9 mouse cellular contexts compared by ENCODE assay signal in genomic region chr11:77508068-77509021, GRCm38 (mm10). TPM values are rescaled to one million over a fixed set of nuclear protein-coding genes. Genes with fewer than 3 reads are reported as not detected.
DNase-seq lines count a peak whose midpoint lies in the region; ATAC-seq lines count a peak whose summit lies in the region.
"Had no signal": no experiment of that assay in that cellular context is flagged by ENCODE, and none has a peak within 500 bp of the region (broad histone marks: within the 10 kb centered on the region; RNA-seq: fewer than 3 reads in every experiment).

No protein-coding gene starts in this region.

- H3K27ac ChIP-seq in forebrain, embryonic 15.5 days (replicated peaks) = no peak overlapping the region

- H3K27me3 ChIP-seq in forebrain, embryonic 15.5 days = no peaks in the 10 kb centered on the region

- intact Hi-C loops in heart, postnatal 25 days (cut with DNase I) = loop anchor here (5.0 kb wide), 1 partner anchor 119 kb away; no protein-coding TSS in a partner anchor

- WGBS in forebrain, embryonic 15.5 days = 21% methylated on average over 49 of the region's 49 CpGs

- H3K9ac ChIP-seq in forebrain, embryonic 15.5 days (replicated peaks) = peak overlapping the region; percentile 47

- peak; percentile 87 for DNase-seq in MN1 (ENCODE audit: low spot score)
- DNase-seq in cerebellum, adult 11-12 months = peak; percentile 76
- DNase-seq in heart, postnatal 25 days (ENCODE audit: low spot score) = peak; percentile 67
- peak; percentile 83 for DNase-seq in layer of hippocampus, adult 9-11 months
- peak; percentile 81 for DNase-seq in lung, postnatal 25 days (ENCODE audit: low spot score)
- DNase-seq in retina, postnatal 1 day = peak; percentile 89
- peak; percentile 86 to 89 for DNase-seq in thymus, postnatal 36 days

- peaks cover 42% of the 10 kb centered on the region for H3K36me3 ChIP-seq in forebrain, embryonic 15.5 days

- peak overlapping the region; percentile 41 for H3K4me3 ChIP-seq in forebrain, embryonic 15.5 days

- peak overlapping the region; percentile 70 for H3K4me2 ChIP-seq in forebrain, embryonic 15.5 days (replicated peaks)

- ATAC-seq in forebrain, embryonic 15.5 days (replicated peaks) = peak; percentile 61

- no peaks in the 10 kb centered on the region for H3K9me3 ChIP-seq in forebrain, embryonic 15.5 days

- peaks cover 15% of the 10 kb centered on the region for H3K4me1 ChIP-seq in forebrain, embryonic 15.5 days

RNA-seq across cellular contexts. Expression of gene Abhd15, which starts 6.6 kb away (rescaled TPM):
- 1.9 and 2.4 TPM in 2 replicates for polyA plus RNA-seq in forebrain, embryonic 15.5 days (2015; fragmentation: Nextera tagmentation; extraction: Ambion mirVana)
- total RNA-seq in heart, postnatal 25 days (2021) = 1 to 10 TPM; 1.9 to 2.0 TPM

RNA-seq across cellular contexts. Expression of gene Trp53i13, which starts 7.4 kb away (rescaled TPM):
- 15.0 and 19.5 TPM in 2 replicates for polyA plus RNA-seq in forebrain, embryonic 15.5 days (2015; fragmentation: Nextera tagmentation; extraction: Ambion mirVana)
- 1 to 10 TPM; 8.4 to 9.6 TPM for total RNA-seq in heart, postnatal 25 days (2021)

RNA-seq across cellular contexts. Expression of gene Gm10392, which starts 10.7 kb away (rescaled TPM):
- polyA plus RNA-seq in forebrain, embryonic 15.5 days (2015; fragmentation: Nextera tagmentation; extraction: Ambion mirVana) = not detected in 2 replicates
- not detected for total RNA-seq in heart, postnatal 25 days (2021)
- total RNA-seq: left cerebral cortex, postnatal 10 days had no signal

RNA-seq across cellular contexts. Expression of gene Git1, which starts 15.0 kb away (rescaled TPM):
- 14.4 and 15.9 TPM in 2 replicates for polyA plus RNA-seq in forebrain, embryonic 15.5 days (2015; fragmentation: Nextera tagmentation; extraction: Ambion mirVana)
- 10 to 100 TPM; 51.3 TPM for total RNA-seq in heart, postnatal 25 days (2021)

RNA-seq across cellular contexts. Expression of gene Ankrd13b, which starts 18.9 kb away (rescaled TPM):
- 37.3 and 41.8 TPM in 2 replicates for polyA plus RNA-seq in forebrain, embryonic 15.5 days (2015; fragmentation: Nextera tagmentation; extraction: Ambion mirVana)
- total RNA-seq in heart, postnatal 25 days (2021) = 10 to 100 TPM; 10.7 to 11.7 TPM
